Mouse (Mus musculus) c-Kit-negative CD71-positive TER-119-positive erythroid progenitor cells, embryonic 14.5 days (primary cell): ENCODE measurements at regions not wholly inside any gene's neighbourhood (a gene's known extent, or its start where the extent isn't known, plus 50 kb on each side); places are given as distances from the start of the nearest gene placed in this dataset.

Experiments used
- DNase-seq: peaks from one replicate; pipeline ENCODE4 v3.0.0-alpha.2; 2013; ENCODE audit warnings: low read depth, low spot score

DNA sequence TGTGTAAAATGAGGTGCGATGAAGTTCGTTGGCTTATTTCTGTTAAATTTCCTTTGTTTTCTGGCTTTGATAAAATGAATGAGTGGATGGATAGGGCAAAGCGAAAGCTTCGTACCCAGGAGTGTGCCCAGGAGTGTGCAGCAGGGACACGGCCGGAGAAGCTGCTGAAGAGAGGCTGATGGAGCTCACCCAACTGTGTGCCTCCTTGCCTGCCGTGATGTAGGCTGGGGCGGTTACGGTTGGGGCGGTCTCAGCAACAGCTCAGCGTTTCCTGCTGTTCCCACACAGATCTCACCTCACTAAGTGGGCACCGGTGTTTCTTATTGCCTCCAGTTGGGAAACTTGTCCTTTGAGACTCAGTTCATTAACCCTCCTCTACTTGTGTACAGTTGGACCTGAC is 208.2 kb upstream of the Ttc29 start:
- no peak for DNase-seq

- no peak for DNase-seq
Measured at GRCm38 (mm10) chr8:78013101-78013500, 200.0 kb upstream of the Ttc29 start.

DNA sequence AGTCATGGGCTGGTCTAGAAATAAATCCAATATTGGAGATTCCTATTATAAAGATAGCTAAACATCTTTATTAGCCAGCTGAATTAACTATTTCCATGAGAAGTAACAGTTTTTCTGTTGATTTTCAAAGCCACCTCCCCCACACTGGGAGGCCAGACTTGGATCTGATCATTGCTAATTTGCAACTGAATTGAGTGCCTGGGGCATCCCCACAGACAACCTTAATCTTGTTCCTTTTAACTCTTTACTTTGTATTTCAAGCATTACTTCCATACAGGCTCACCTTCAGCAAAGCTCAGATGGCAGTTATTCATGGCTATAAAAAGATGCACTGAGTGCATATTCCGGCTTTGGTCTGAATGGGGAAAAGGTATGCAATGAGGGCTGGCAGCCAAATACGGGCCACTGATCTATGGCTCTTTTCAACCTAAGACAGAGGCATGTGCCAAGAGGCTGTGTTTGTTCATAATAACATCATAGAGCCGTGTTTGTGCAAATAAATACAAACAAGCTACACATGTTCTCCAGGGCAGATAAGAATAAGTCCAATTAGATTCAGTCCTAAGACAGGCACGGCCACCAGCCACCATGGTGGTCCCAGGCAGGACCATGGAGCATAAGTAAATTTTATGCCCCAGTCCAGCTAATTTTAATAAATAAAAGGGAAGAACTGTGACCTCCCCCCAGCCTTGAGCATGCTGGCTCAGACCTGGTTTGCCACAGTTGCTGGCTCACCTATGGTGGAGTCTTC is 194.5 kb upstream of the Ttc29 start:
- DNase-seq = no peak

GRCm38 (mm10) chr8:78021473-78021872 is 191.6 kb upstream of the Ttc29 start:
- DNase-seq = no peak

- DNase-seq = no peak
Measured at GRCm38 (mm10) chr8:78022986-78023385, 190.1 kb upstream of the Ttc29 start.

- no peak for DNase-seq
Measured at GRCm38 (mm10) chr8:78023467-78023866, 189.6 kb upstream of the Ttc29 start.

DNA sequence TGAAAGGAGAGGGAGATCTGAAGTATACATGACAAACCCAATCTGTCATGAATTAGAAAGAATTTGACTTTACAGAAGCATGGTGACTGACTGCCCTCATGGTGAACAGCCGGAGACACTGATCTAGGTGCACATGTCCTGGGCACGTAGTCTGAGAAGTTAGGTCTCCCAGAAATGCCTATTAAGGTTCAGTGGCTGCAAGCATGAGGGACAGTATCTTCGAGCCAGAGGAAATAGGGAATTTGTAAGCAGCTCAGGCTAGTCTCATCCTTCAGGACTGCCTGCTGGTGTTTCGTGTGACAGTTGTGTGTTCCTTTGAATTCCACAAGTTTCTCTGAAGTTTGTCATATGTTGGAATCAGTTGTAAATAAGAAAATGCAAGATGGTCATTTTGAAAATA is 189.2 kb upstream of the Ttc29 start:
- DNase-seq = no peak

- DNase-seq = no peak
Measured at GRCm38 (mm10) chr8:78024964-78025363, 188.1 kb upstream of the Ttc29 start.

- DNase-seq = no peak
Measured at GRCm38 (mm10) chr8:78027371-78027770, 185.7 kb upstream of the Ttc29 start.

GRCm38 (mm10) chr8:78028928-78029327 is 184.2 kb upstream of the Ttc29 start:
- DNase-seq = no peak

GRCm38 (mm10) chr8:78031811-78032210 is 181.3 kb upstream of the Ttc29 start:
- no peak for DNase-seq

- no peak for DNase-seq
Measured at GRCm38 (mm10) chr8:78034687-78035086, 178.4 kb upstream of the Ttc29 start.

DNA sequence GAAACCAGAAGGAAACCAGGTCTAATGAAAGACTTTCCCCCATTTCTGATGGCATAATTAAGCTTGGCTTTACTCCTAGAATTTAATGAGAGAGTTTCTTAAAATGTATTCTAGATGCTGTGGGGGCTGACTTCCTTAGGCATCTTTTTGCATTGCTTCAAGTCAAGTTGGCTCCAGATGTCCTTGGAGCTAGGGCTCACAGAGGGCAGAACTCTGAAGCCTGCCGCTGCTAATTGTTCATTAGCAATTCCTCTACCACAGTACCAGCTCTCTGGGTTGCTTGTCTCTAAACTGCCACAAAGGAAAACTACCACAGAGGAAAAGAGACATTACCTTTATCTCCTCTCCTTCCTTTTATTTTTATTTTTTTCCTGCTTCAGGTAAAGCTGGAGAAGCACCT is 175.9 kb upstream of the Ttc29 start:
- no peak for DNase-seq

DNA sequence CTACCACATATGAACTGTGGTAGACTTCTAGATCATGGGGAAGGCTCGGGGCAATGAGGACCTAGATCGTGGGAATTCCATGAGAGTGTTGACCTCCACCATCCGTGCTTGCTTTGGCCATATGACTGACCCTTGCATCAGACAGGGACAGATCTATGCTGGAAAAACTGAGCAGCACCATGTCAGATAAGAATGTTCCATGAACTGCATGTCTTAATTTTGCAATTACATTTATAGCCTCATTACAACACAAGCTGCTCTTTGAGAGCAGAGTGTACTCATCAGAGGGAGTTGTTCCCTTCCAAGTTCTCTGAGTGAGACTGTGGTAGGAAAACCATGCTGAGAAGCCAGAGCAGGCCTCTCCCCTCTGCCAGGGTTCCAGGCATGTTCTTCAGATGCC is 166.4 kb upstream of the Ttc29 start:
- no peak for DNase-seq

GRCm38 (mm10) chr8:78050768-78051167 is 162.3 kb upstream of the Ttc29 start:
- no peak for DNase-seq

DNA sequence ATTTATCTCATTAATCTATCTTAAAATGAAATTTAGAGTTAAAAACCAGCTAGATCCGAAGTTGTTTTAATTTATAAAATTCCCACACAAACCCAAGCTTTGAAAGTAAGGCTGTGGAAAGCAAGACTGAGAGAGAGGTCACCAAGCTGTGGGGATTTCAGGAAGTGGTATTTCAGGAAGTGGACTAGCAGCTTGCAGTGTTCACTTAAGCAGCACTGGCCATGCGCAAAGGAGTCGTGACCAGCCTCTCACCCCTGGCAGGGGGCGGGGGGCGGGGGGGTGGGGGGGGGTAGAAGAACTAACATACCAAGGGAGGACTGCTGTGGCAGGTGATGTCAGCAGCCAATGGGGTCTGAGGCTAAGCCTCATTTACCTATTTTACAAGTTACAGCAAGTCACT is 158.7 kb upstream of the Ttc29 start:
- DNase-seq = no peak

DNA sequence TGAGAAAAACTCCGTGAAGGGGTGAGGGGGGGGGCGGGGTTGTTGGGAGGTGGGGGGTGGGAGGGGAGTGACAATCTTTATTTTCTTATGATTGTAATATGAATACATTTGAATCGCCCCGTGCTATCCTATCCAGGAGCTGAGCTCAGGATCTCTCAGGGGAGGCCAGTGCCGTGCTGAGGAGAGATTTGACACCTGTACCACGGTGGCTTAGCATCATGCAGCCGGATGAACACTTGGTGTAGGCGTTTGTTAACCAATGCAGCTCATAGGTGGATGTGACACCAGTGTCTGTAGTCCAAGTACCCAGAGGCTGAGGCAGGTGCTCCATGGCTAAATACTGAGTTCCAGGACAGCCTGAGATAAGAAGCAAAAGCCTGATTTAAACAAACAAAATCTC is 158.2 kb upstream of the Ttc29 start:
- no peak for DNase-seq

- DNase-seq = no peak
Measured at GRCm38 (mm10) chr8:78055531-78055930, 157.6 kb upstream of the Ttc29 start.

- no peak for DNase-seq
Measured at GRCm38 (mm10) chr8:78057357-78057756, 155.7 kb upstream of the Ttc29 start.

- no peak for DNase-seq
Measured at GRCm38 (mm10) chr8:78061827-78062719, 151.0 kb upstream of the Ttc29 start.

DNA sequence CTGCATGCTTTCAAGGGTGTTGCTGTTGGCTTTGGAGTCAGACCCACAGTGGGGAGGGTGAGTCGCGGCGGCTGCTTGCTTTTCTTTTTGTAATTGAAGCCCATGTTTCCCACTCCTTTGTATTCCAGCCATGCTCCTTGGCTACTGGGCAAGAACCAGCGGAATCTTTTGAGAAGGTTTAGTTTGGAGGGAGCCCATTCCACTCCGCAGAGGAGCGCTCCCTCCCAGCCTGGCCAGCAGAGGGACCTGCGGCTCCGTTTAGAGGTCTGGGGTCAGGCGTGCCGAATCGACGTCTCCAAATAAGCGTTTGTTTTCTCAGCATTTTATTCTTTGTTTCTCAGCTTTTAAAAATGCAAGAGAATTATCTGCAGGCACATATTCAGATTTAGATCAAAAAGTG is 149.6 kb upstream of the Ttc29 start:
- DNase-seq = no peak

DNA sequence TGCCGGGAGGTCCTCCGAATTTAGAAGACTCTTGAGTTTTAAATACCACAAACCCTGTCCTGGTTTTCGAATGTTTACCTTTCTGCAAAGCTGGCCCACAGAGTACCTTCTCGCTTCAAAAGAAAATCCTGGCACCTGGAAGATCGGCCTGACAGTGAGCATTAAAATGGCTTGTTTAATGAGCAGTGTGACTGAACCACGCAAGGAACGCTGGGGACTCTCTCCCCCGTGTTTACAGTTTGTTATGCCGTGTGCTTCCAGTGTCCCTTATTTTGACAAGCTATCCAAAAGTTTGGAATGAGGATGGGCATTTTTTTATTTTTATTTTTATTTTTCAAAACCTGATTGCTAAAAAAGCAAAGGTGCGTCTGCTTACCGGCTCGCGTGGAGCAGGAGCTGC is 148.9 kb upstream of the Ttc29 start:
- no peak for DNase-seq

DNA sequence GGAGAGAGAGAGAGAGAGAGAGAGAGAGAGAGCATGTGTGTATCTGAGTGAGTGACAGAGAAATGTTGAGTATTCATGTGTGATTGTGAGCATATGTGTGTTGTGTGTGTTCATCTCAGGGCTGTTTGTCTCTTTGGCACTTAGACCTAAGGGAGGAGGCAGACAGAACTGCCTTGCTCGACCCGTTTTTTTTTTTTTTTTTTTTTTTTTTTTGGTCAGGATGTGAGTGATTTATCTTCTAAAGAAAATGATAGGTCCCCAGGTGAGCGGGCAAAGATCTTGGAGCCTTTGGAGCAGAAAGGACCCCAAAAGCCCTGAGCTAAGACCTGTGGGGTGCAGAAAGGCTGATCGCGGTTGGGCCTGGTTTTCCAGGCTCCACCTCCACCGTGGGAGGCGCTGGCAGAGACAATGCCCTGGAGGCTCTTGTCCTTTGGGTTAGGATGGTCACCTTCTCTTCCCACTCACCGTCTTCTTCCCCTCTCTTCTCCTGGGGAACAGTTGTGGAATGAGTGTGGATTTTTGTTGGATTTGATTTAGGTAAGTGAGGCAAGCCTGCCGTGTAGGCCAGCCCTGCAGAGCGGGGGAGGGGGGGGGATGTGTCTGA is 147.1 kb upstream of the Ttc29 start:
- DNase-seq = no peak
